Mouse (Mus musculus): ENCODE results near the gene Zmym5.
A peak's percentile ranks its signal among the peaks of the same experiment; 100 is the strongest.
"Not testable (repeated sequence)": the region's sequence is repeated elsewhere in the genome, so short reads cannot be mapped to it uniquely, and the experiment has no call there.

Zmym5 gene

GRCm38 (mm10) chr14:56811701-56812339 is at the start of gene Zmym5:
Gene Zmym5 (minus strand): TSS chr14:56811716.
- DNase-seq (ENCODE audit: low spot score) = peak; percentile 81

GRCm38 (mm10) chr14:56849681-56850080 is 38.2 kb upstream of the Zmym5 start:
- no peak for DNase-seq (ENCODE audit: low spot score)

GRCm38 (mm10) chr14:56848322-56848721 is 36.8 kb upstream of the Zmym5 start:
- no peak for DNase-seq (ENCODE audit: low spot score)

GRCm38 (mm10) chr14:56844507-56844906 is 33.0 kb upstream of the Zmym5 start:
- no peak for DNase-seq (ENCODE audit: low spot score)

GRCm38 (mm10) chr14:56844033-56844432 is 32.5 kb upstream of the Zmym5 start:
- no peak for DNase-seq (ENCODE audit: low spot score)

- DNase-seq (ENCODE audit: low spot score) = not testable (repeated sequence)
Observed at GRCm38 (mm10) chr14:56834576-56834975, 23.1 kb upstream of the Zmym5 start.

GRCm38 (mm10) chr14:56833211-56833610 is 21.7 kb upstream of the Zmym5 start:
- not testable (repeated sequence) for DNase-seq (ENCODE audit: low spot score)

GRCm38 (mm10) chr14:56832563-56833113 is 21.1 kb upstream of the Zmym5 start:
- DNase-seq (ENCODE audit: low spot score) = no peak

- no peak for DNase-seq (ENCODE audit: low spot score)
Observed at GRCm38 (mm10) chr14:56832147-56832546, 20.6 kb upstream of the Zmym5 start.

- DNase-seq (ENCODE audit: low spot score) = no peak
Observed at GRCm38 (mm10) chr14:56830491-56831045, 19.1 kb upstream of the Zmym5 start.

- no peak for DNase-seq (ENCODE audit: low spot score)
Observed at GRCm38 (mm10) chr14:56824562-56824961, 13.0 kb upstream of the Zmym5 start.

- DNase-seq (ENCODE audit: low spot score) = no peak
Observed at GRCm38 (mm10) chr14:56817616-56818015, 6.1 kb upstream of the Zmym5 start.

- DNase-seq (ENCODE audit: low spot score) = no peak
Observed at GRCm38 (mm10) chr14:56817131-56817530, 5.6 kb upstream of the Zmym5 start.

GRCm38 (mm10) chr14:56816541-56816940 is 5.0 kb upstream of the Zmym5 start:
- DNase-seq (ENCODE audit: low spot score) = no peak

- peak; percentile 89 for DNase-seq (ENCODE audit: low spot score)
Observed at GRCm38 (mm10) chr14:56812520-56813036, 1.1 kb upstream of the Zmym5 start.

GRCm38 (mm10) chr14:56810781-56811690 is 480 bp downstream of the Zmym5 start:
- DNase-seq (ENCODE audit: low spot score) = peak; percentile 45

- peak; percentile 79 for DNase-seq (ENCODE audit: low spot score)
Observed at GRCm38 (mm10) chr14:56793243-56793642, 18.3 kb downstream of the Zmym5 start.

GRCm38 (mm10) chr14:56784575-56784974 is 26.9 kb downstream of the Zmym5 start:
- no peak for DNase-seq (ENCODE audit: low spot score)

GRCm38 (mm10) chr14:56778933-56779300 is 32.6 kb downstream of the Zmym5 start:
- no peak for DNase-seq (ENCODE audit: low spot score)

GRCm38 (mm10) chr14:56778200-56778932 is 33.1 kb downstream of the Zmym5 start, which contains the start of gene Pspc1:
Gene Pspc1 (minus strand): TSS chr14:56778316.
- DNase-seq (ENCODE audit: low spot score) = peak; percentile 100

GRCm38 (mm10) chr14:56777360-56778136 is 34.0 kb downstream of the Zmym5 start:
- peak; percentile 66 for DNase-seq (ENCODE audit: low spot score)

Data from retina, embryonic 14.5 days (tissue).